Mouse (Mus musculus) intestine, embryonic 16.5 days (tissue): ENCODE data around the gene Tpgs1. TPM values are rescaled to one million over a fixed set of nuclear protein-coding genes. Genes with fewer than 3 reads are reported as not detected.

Experiments used
- ATAC-seq: fragments of 200-750 bp; cut with Nextera tagmentation; 2 replicates; pipeline ENCODE4 v1.8.0; 2017; ENCODE audit warnings: moderate TSS enrichment, moderate library complexity
- H3K27ac ChIP-seq: fragments of 300-500 bp; sonication (generic); 2 replicates; pipeline ENCODE4 v1.5.1; 2014; ENCODE audit warnings: mild to moderate bottlenecking, low read length
- H3K27me3 ChIP-seq: fragments of 300-500 bp; sonication (generic); replicated peaks from 2 replicates; pipeline ENCODE4 v1.6.1; 2014; ENCODE audit warnings: low read length, control low read depth, mixed read lengths; ENCODE audit not compliant: control insufficient read depth, insufficient read depth
- H3K36me3 ChIP-seq: fragments of 300-500 bp; sonication (generic); 2 replicates; pipeline ENCODE4 v1.6.1; 2014; ENCODE audit warnings: low read length, control low read depth; ENCODE audit not compliant: control insufficient read depth, insufficient read depth
- H3K4me1 ChIP-seq: fragments of 300-500 bp; sonication (generic); 2 replicates; pipeline ENCODE4 v1.6.1; 2014; ENCODE audit warnings: low read length, control low read depth, mixed read lengths; ENCODE audit not compliant: control insufficient read depth, insufficient read depth
- H3K4me2 ChIP-seq: fragments of 300-500 bp; sonication (generic); 2 replicates; pipeline ENCODE4 v1.6.1; 2014; ENCODE audit warnings: low read depth, low read length, control low read depth
- H3K4me3 ChIP-seq: fragments of 300-500 bp; sonication (generic); 2 replicates; pipeline ENCODE4 v1.5.1; 2014; ENCODE audit warnings: mild to moderate bottlenecking, low read length
- H3K9ac ChIP-seq: fragments of 300-500 bp; sonication (generic); 2 replicates; pipeline ENCODE4 v1.6.1; 2014; ENCODE audit warnings: low read depth, low read length
- H3K9me3 ChIP-seq: fragments of 300-500 bp; sonication (generic); 2 replicates; pipeline ENCODE4 v1.6.1; 2016; ENCODE audit warnings: low read length, control low read depth; ENCODE audit not compliant: control insufficient read depth
- WGBS: fragments of 180-500 bp; shearing (Covaris S2); extraction: QIAGEN DNeasy Blood & Tissue Kit; methylation state at CpG from one replicate; pipeline ENCODE4 v1.1.7; 2014; 5-methylcytosine and 5-hydroxymethylcytosine counted together
- polyA plus RNA-seq: library from polyadenylated mRNA; unstranded; fragments of >200 nt; fragmentation: Nextera tagmentation; extraction: Ambion mirVana; gene quantifications from 2 replicates; pipeline ENCODE4 v1.2.1, GENCODE M21; 2015

Gene Tpgs1
- polyA plus RNA-seq, result 56.8 and 64.4 TPM in 2 replicates

GRCm38 (mm10) chr10:79668771-79669575, at the start of gene Tpgs1:
TSS of gene Tpgs1 (plus strand) at chr10:79669369.
- peak within 1 kb of the TSS; percentile 92 for H3K27ac ChIP-seq
- peak within 1 kb of the TSS; percentile 91 for H3K4me2 ChIP-seq
- peaks cover 12% of the 10 kb centered on the region for H3K4me1 ChIP-seq
- no peaks in the 10 kb centered on the region for H3K9me3 ChIP-seq
- H3K4me3 ChIP-seq, result peak within 1 kb of the TSS; percentile 93
- H3K27me3 ChIP-seq, result no peaks in the 10 kb centered on the region
- WGBS, result under 1% methylated on average over 45 of the region's 45 CpGs
- H3K9ac ChIP-seq, result peak within 1 kb of the TSS; percentile 90
- H3K36me3 ChIP-seq, result no peaks in the 10 kb centered on the region
- ATAC-seq, result peak; percentile 81

- Histone ChIP-seq H3K36me3 (0 out of 2 replicates have a peak, but pooled peaks cover 3% of the 10 kb centered on the region), H3K4me2 (no peak overlapping the region), H3K4me3 (no peak overlapping the region), H3K27me3 (no peaks in the 10 kb centered on the region), H3K4me1 (no peaks in the 10 kb centered on the region), H3K9me3 (no peaks in the 10 kb centered on the region), H3K9ac (no peak overlapping the region), H3K27ac (no peak overlapping the region)
- ATAC-seq, result no peak
- 73% methylated on average over 12 of the region's 12 CpGs for WGBS
Measured at GRCm38 (mm10) chr10:79623950-79624349, 45.2 kb upstream of the Tpgs1 start.

- Histone ChIP-seq H3K4me2 (no peak overlapping the region), H3K36me3 (no peaks in the 10 kb centered on the region), H3K9me3 (no peaks in the 10 kb centered on the region), H3K27ac (no peak overlapping the region), H3K4me1 (no peaks in the 10 kb centered on the region), H3K4me3 (no peak overlapping the region), H3K9ac (no peak overlapping the region), H3K27me3 (no peaks in the 10 kb centered on the region)
- ATAC-seq, result no peak
- 73% methylated on average over 9 of the region's 9 CpGs for WGBS
Measured at GRCm38 (mm10) chr10:79625398-79625797, 43.8 kb upstream of the Tpgs1 start.

- no peak for ATAC-seq
- no peaks in the 10 kb centered on the region for H3K27me3 ChIP-seq
- H3K27ac ChIP-seq, result no peak overlapping the region
- H3K36me3 ChIP-seq, result no peaks in the 10 kb centered on the region
- 80% methylated on average over 10 of the region's 10 CpGs for WGBS
- H3K4me2 ChIP-seq, result no peak overlapping the region
- no peak overlapping the region for H3K9ac ChIP-seq
- H3K4me1 ChIP-seq, result no peaks in the 10 kb centered on the region
- H3K4me3 ChIP-seq, result no peak overlapping the region
- no peaks in the 10 kb centered on the region for H3K9me3 ChIP-seq
Measured at GRCm38 (mm10) chr10:79626156-79626555, 43.0 kb upstream of the Tpgs1 start.

- H3K9me3 ChIP-seq, result no peaks in the 10 kb centered on the region
- H3K9ac ChIP-seq, result no peak overlapping the region
- no peaks in the 10 kb centered on the region for H3K27me3 ChIP-seq
- no peaks in the 10 kb centered on the region for H3K4me1 ChIP-seq
- ATAC-seq, result no peak
- no peak overlapping the region for H3K4me3 ChIP-seq
- H3K36me3 ChIP-seq, result no peaks in the 10 kb centered on the region
- 86% methylated on average over 5 of the region's 5 CpGs for WGBS
- H3K27ac ChIP-seq, result no peak overlapping the region
- no peak overlapping the region for H3K4me2 ChIP-seq
Measured at GRCm38 (mm10) chr10:79628377-79628776, 40.8 kb upstream of the Tpgs1 start.

- H3K36me3 ChIP-seq, result no peaks in the 10 kb centered on the region
- WGBS, result 78% methylated on average over 4 of the region's 4 CpGs
- H3K4me1 ChIP-seq, result no peaks in the 10 kb centered on the region
- ATAC-seq, result no peak
- no peak overlapping the region for H3K27ac ChIP-seq
- H3K4me3 ChIP-seq, result no peak overlapping the region
- H3K4me2 ChIP-seq, result no peak overlapping the region
- no peak overlapping the region for H3K9ac ChIP-seq
- H3K9me3 ChIP-seq, result no peaks in the 10 kb centered on the region
- H3K27me3 ChIP-seq, result no peaks in the 10 kb centered on the region
Measured at GRCm38 (mm10) chr10:79631432-79631831, 37.7 kb upstream of the Tpgs1 start.

- Histone ChIP-seq H3K4me1 (peaks cover 2% of the 10 kb centered on the region), H3K36me3 (no peaks in the 10 kb centered on the region), H3K27me3 (peaks cover 2% of the 10 kb centered on the region; the same call in 1 of the 2 replicates), H3K27ac (no peak overlapping the region), H3K4me2 (no peak overlapping the region), H3K9ac (no peak overlapping the region), H3K4me3 (no peak overlapping the region), H3K9me3 (no peaks in the 10 kb centered on the region)
- no peak for ATAC-seq
- WGBS, result 81% methylated on average over 17 of the region's 17 CpGs
Measured at GRCm38 (mm10) chr10:79633006-79633777, 36.0 kb upstream of the Tpgs1 start.

- no peaks in the 10 kb centered on the region for H3K9me3 ChIP-seq
- H3K27me3 ChIP-seq, result peaks cover 10% of the 10 kb centered on the region; the same call in 1 of the 2 replicates
- H3K4me3 ChIP-seq, result no peak overlapping the region
- H3K36me3 ChIP-seq, result no peaks in the 10 kb centered on the region
- no peak overlapping the region for H3K4me2 ChIP-seq
- 83% methylated on average over 8 of the region's 8 CpGs for WGBS
- ATAC-seq, result no peak
- H3K4me1 ChIP-seq, result peaks cover 16% of the 10 kb centered on the region
- no peak overlapping the region for H3K9ac ChIP-seq
- no peak overlapping the region for H3K27ac ChIP-seq
Measured at GRCm38 (mm10) chr10:79636287-79636686, 32.9 kb upstream of the Tpgs1 start.
